Mouse (Mus musculus) MEL (cell line): Measurements from ENCODE around the gene Hadhb. TPM values are rescaled to one million over a fixed set of nuclear protein-coding genes. Genes with fewer than 3 reads are reported as not detected.

Experiments used
- DNase-seq: peaks from one replicate; pipeline ENCODE4 v3.0.0; 2011; ENCODE audit warnings: low read depth, low spot score
- H3K27ac ChIP-seq: 2 replicates; pipeline ENCODE4 v1.5.1; 2012; ENCODE audit warnings: low read depth, mild to moderate bottlenecking, control low read depth, low read length, moderate library complexity; ENCODE audit not compliant: control insufficient read depth
- H3K27me3 ChIP-seq, 2 experiments: fragments of 150-350 bp in 1 of 2; sonication (generic) in 1 of 2; 2 replicates each; pipeline ENCODE4 v1.6.1; 2012; ENCODE audit warnings: low read length in 2 of 2, mild to moderate bottlenecking in 2 of 2, improper control_type of control experiment in 1 of 2, moderate library complexity in 1 of 2; ENCODE audit not compliant: insufficient read depth in 2 of 2, control insufficient read depth in 1 of 2
- H3K36me3 ChIP-seq, 2 experiments: 2 replicates each; pipeline ENCODE4 v1.6.1; 2012 to 2014; ENCODE audit warnings: low read length in 2 of 2, improper control_type of control experiment in 1 of 2, inconsistent platforms in 1 of 2, mild to moderate bottlenecking in 1 of 2; ENCODE audit not compliant: insufficient read depth in 2 of 2, control insufficient read depth in 1 of 2
- H3K4me1 ChIP-seq, 2 experiments: fragments of 150-350 bp in 1 of 2; sonication (generic) in 1 of 2; 2 replicates each; pipeline ENCODE4 v1.6.1; 2012; ENCODE audit warnings: low read length in 2 of 2, improper control_type of control experiment in 1 of 2, mild to moderate bottlenecking in 1 of 2; ENCODE audit not compliant: insufficient read depth in 2 of 2, control insufficient read depth in 1 of 2
- H3K4me3 ChIP-seq, 2 experiments: fragments of 150-350 bp in 1 of 2; sonication (generic) in 1 of 2; 2 replicates each; pipeline ENCODE4 v1.5.1; 2012; ENCODE audit warnings: low read depth in 2 of 2, low read length in 2 of 2, mild to moderate bottlenecking in 2 of 2, moderate library complexity in 2 of 2, control low read depth in 1 of 2, improper control_type of control experiment in 1 of 2; ENCODE audit not compliant: control insufficient read depth in 1 of 2, insufficient read depth in 1 of 2
- H3K79me2 ChIP-seq: 2 replicates; pipeline ENCODE4 v1.6.1; 2012; ENCODE audit warnings: mild to moderate bottlenecking, low read length, moderate library complexity; ENCODE audit not compliant: control insufficient read depth, poor library complexity, insufficient read depth
- H3K9ac ChIP-seq: 2 replicates; pipeline ENCODE4 v1.6.1; 2012; ENCODE audit warnings: low read depth, mild to moderate bottlenecking, control low read depth, low read length, moderate library complexity; ENCODE audit not compliant: control insufficient read depth, poor library complexity, severe bottlenecking
- H3K9me3 ChIP-seq: fragments of 150-350 bp; sonication (generic); replicated peaks from 2 replicates; pipeline ENCODE4 v1.6.1; 2012; ENCODE audit warnings: mild to moderate bottlenecking, low read length, improper control_type of control experiment, moderate library complexity; ENCODE audit not compliant: insufficient read depth
- CTCF ChIP-seq, 3 experiments: IDR thresholded peaks in 2 of 3; conservative IDR thresholded peaks in 1 of 3; 2 replicates each; pipeline ENCODE4 v1.5.1; 2011 to 2012; ENCODE audit warnings: low read length in 3 of 3, low read depth in 2 of 3, mild to moderate bottlenecking in 2 of 3, improper control_type of control experiment in 1 of 3, inconsistent platforms in 1 of 3, mixed read lengths in 1 of 3, moderate library complexity in 1 of 3; ENCODE audit not compliant: control insufficient read depth in 1 of 3, insufficient read depth in 1 of 3, poor library complexity in 1 of 3, severe bottlenecking in 1 of 3
- ETS1 ChIP-seq: IDR thresholded peaks from 2 replicates; pipeline ENCODE4 v1.6.1; 2012; ENCODE audit warnings: low read depth, mild to moderate bottlenecking, inconsistent platforms, low read length, improper control_type of control experiment, moderate library complexity
- JUND ChIP-seq: IDR thresholded peaks from 2 replicates; pipeline ENCODE4 v1.6.1; 2011; ENCODE audit warnings: low read depth, mild to moderate bottlenecking, improper control_type of control experiment, low read length
- MXI1 ChIP-seq: IDR thresholded peaks from 2 replicates; pipeline ENCODE4 v1.6.1; 2011; ENCODE audit warnings: mild to moderate bottlenecking, low read depth, low read length, improper control_type of control experiment
- MYB ChIP-seq: IDR thresholded peaks from 2 replicates; pipeline ENCODE4 v1.6.1; 2011; ENCODE audit warnings: mild to moderate bottlenecking, low read depth, low read length, improper control_type of control experiment
- NRF1 ChIP-seq: IDR thresholded peaks from 2 replicates; pipeline ENCODE4 v1.6.1; 2014; ENCODE audit warnings: low read depth, mild to moderate bottlenecking, inconsistent platforms, low read length, improper control_type of control experiment, moderate library complexity; ENCODE audit not compliant: poor library complexity, insufficient read depth, severe bottlenecking
- RAD21 ChIP-seq: IDR thresholded peaks from 2 replicates; pipeline ENCODE4 v1.6.1; 2011; ENCODE audit warnings: mild to moderate bottlenecking, low read depth, low read length, improper control_type of control experiment
- RCOR1 ChIP-seq: IDR thresholded peaks from 2 replicates; pipeline ENCODE4 v1.6.1; 2012; ENCODE audit warnings: low read depth, mild to moderate bottlenecking, inconsistent platforms, low read length, improper control_type of control experiment
- SMC3 ChIP-seq: IDR thresholded peaks from 2 replicates; pipeline ENCODE4 v1.6.1; 2011; ENCODE audit warnings: low read depth, low read length, improper control_type of control experiment
- ZNF384 ChIP-seq: IDR thresholded peaks from 2 replicates; pipeline ENCODE4 v1.6.1; 2012; ENCODE audit warnings: low read depth, mild to moderate bottlenecking, inconsistent platforms, low read length, improper control_type of control experiment
- polyA plus RNA-seq, 2 experiments: library from polyadenylated mRNA; stranded (reverse) in 1 of 2; unstranded in 1 of 2; fragments of >175 nt in 1 of 2; fragments of >200 nt in 1 of 2; gene quantifications; 2 replicates each; pipeline versions ENCODE4 v1.2.1 to v1.2.4; 2012; ENCODE audit warnings: low replicate concordance in 2 of 2, low read depth in 1 of 2; ENCODE audit not compliant: insufficient read length in 2 of 2, insufficient read depth in 1 of 2, missing spikeins in 1 of 2
- total RNA-seq: library from RNA; depleted of rRNA; stranded (reverse); fragments of 300-350 nt; gene quantifications from 2 replicates; pipeline ENCODE4 v1.2.3, GENCODE M21; 2012

Hadhb gene
- total and polyA plus RNA-seq, 3 experiments, result 33.0 to 162 (median 161) TPM

DNA sequence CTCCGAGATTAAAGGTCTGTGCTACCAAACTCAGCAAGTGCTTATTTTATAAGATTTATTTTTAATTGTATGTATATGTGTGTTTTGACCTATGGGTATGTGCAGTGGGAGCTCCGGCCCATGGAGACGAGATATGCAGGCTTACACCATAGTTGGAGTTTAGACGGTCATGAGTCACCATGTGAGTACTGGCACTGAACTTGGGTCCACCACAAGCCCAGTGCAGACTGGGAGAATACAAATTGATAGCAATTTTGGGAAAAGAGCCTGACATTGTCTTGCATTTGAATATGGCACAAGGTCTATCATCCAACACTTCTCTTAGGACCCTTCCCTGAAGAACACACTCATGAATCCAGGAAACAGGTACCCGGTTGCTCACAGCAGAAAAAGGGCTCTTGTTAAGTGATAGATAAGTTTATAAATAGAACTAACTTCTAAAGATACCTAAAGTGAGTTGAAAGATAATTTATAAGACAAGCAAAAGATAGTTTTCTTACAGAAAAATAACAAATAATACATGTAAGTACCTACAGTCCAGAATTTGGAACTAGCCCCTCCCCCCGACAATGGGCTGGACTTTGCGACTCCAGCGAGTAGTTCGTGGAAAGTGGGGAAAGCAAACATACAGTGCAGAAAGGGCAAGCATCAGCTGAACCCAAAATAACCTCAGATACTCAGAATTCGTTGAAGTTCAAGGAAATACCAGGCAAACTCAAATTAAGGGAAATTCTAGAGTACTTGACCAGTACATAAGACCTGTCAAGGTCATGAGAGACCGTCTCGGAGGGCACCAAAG is 32.8 kb downstream of the Hadhb start:
- peaks cover 0 to 20% of the 10 kb centered on the region in 2 experiments; a peak in 2 of 4 replicates for H3K36me3 ChIP-seq
- no peak for TF ChIP-seq ETS1
- TF ChIP-seq NRF1, result no peak
- TF ChIP-seq JUND, result no peak
- no peak for TF ChIP-seq RCOR1
- TF ChIP-seq, all 39 proteins: peak for 0
- no peak overlapping the region for H3K9ac ChIP-seq
- no peaks in the 10 kb centered on the region for H3K27me3 ChIP-seq
- no peaks in the 10 kb centered on the region for H3K4me1 ChIP-seq
- H3K27ac ChIP-seq, result no peak overlapping the region
- H3K4me3 ChIP-seq, result no peak overlapping the region
- H3K9me3 ChIP-seq, result no peaks in the 10 kb centered on the region
- no peak for DNase-seq
- no peaks in the 10 kb centered on the region for H3K79me2 ChIP-seq

DNA sequence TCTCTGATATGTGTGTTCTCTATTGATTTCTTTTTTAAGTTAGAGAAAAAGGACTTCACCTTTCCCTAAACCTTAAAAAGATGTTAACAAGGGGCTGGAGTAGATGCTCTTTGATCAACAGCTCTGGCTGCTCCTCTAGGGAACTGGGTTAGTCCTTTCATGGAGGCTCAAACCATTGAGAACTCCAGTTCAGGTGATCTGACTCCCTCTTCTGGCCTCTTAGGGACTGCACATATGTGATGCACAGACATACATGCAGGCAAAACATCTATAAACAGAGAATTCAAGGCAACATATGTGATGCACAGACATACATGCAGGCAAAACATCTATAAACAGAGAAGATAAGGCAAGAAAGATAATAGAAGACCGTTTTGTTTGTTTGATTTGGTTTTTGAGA is 37.4 kb downstream of the Hadhb start:
- no peak for TF ChIP-seq ZNF384
- TF ChIP-seq CTCF (IDR thresholded peaks at IDR 0.05 in 2 of 3, conservative IDR thresholded peaks at IDR 0.05 in 1 of 3; ENCODE audit: control insufficient read depth in 1 of 3, insufficient read depth in 1 of 3, low read depth in 2 of 3, low read length in 3 of 3, poor library complexity in 1 of 3, severe bottlenecking in 1 of 3), result peak in 2 of 3 experiments; percentile 8 to 42; a peak in 2 of 6 replicates
- peak; percentile 31 for TF ChIP-seq RAD21
- peak; percentile 34 for TF ChIP-seq SMC3
- H3K27me3 ChIP-seq, result no peaks in the 10 kb centered on the region
- DNase-seq, result peak; percentile 39
- H3K9ac ChIP-seq, result no peak overlapping the region
- no peak overlapping the region for H3K4me3 ChIP-seq
- peaks cover 0 to 1% of the 10 kb centered on the region in 2 experiments; a peak in 2 of 4 replicates for H3K36me3 ChIP-seq
- H3K79me2 ChIP-seq, result no peaks in the 10 kb centered on the region
- peaks cover 0 to 1% of the 10 kb centered on the region in 2 experiments; a peak in 1 of 4 replicates for H3K4me1 ChIP-seq
- H3K9me3 ChIP-seq, result no peaks in the 10 kb centered on the region
- H3K27ac ChIP-seq, result no peak overlapping the region

DNA sequence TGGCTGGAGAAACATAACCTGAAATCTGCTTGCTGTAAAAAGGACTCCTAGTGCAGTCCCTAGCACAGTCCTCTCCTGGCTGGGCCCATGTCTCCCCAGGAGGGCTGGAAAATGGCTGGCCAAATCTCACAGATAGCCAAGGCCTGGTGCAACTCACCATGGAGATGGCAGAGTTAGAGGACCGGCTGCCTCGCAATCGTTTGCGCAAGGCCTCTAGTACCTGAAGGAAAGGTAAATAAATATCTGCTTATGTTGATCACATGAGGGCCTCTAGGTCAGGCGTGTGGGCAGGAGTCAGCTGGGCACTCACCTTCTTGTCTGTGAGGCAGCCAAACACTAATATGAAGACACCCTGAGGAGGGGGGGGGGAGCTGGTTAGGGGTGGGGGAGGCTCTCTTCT is 40.3 kb downstream of the Hadhb start:
- TF ChIP-seq MYB (no peak), MXI1 (no peak)
- H3K9me3 ChIP-seq, result no peaks in the 10 kb centered on the region

More for the DNA sequence above, 40.3 kb downstream of the Hadhb start:
- H3K27ac ChIP-seq, result no peak overlapping the region
- H3K4me3 ChIP-seq, result no peak overlapping the region
- H3K79me2 ChIP-seq, result no peaks in the 10 kb centered on the region
- DNase-seq, result no peak
- H3K9ac ChIP-seq, result no peak overlapping the region
- peaks cover 2 to 11% of the 10 kb centered on the region in 2 experiments; a peak in 3 of 4 replicates for H3K4me1 ChIP-seq
- no peaks in the 10 kb centered on the region for H3K27me3 ChIP-seq
- peaks cover 0 to 4% of the 10 kb centered on the region in 2 experiments; a peak in 2 of 4 replicates for H3K36me3 ChIP-seq
